Mouse (Mus musculus) kidney, adult 10 weeks (tissue): Measurements from ENCODE around the gene Tmem132c. TPM values are rescaled to one million over a fixed set of nuclear protein-coding genes. Genes with fewer than 3 reads are reported as not detected.

Experiments used
- polyA plus RNA-seq: library from polyadenylated mRNA; stranded (reverse); fragments of 350-450 nt; fragmentation: Illumina TruSeq; extraction: RNeasy Lipid Tissue Mini Kit (QIAGEN cat#74804); gene quantifications from one replicate; pipeline ENCODE4 v1.2.3, GENCODE M21; 2014; ENCODE audit warnings: low read depth, low replicate concordance

Gene Tmem132c
- not detected for polyA plus RNA-seq

DNA sequence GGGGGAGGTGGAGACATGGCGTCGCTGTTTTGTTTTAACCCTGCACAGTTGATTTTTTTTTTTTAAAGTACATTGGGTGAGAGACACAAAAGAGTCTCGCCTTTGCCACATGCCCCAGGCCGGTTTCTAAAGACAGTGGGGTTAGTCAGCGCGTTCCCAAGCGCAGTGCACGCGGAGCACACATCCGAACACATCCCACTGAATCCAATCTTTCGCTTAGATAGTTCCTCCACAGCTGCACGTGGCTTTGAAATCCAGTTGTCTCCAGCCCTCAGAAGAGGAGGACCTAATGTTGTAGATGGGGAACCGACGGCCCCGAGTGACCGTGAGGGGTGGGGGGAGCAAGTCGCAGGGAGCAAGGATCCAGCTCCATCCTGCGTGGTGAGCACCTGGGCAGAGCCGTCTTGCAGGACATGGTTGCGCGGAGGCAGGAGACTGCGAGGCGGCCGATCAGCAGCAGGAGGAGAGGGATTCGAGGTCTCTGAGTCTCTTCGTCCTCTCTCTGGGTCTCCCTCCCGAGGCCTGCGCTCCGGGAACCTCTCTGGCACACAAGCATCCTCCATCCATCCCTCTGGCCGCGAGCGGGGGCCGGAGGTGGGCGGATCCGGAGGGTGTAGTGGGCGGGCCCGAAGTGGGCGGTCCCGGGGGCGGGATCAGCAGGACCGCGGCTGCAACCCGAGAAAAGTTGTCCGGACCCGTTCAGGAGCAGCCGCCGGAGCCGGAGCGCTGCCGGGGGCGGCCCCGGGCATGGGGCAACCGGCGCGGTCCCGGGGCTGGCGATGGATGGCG lies at the start of gene Tmem132c:
Tmem132c (plus strand) TSS at position 673 of the 789 bp plus-strand sequence.

